Comparison of ENCODE assay signal across 8 mouse cellular contexts in genomic region chr7:100862828-100863638, GRCm38 (mm10). TPM values are rescaled to one million over a fixed set of nuclear protein-coding genes. Genes with fewer than 3 reads are reported as not detected.
DNase-seq lines count a peak whose midpoint lies in the region; ATAC-seq lines count a peak whose summit lies in the region.

Relt (minus strand) TSS chr7:100863446.

- peak within 1 kb of the TSS; percentile 99 for H3K4me2 ChIP-seq in intestine, embryonic 14.5 days (ENCODE audit: low read length)

- H3K9me3 ChIP-seq in intestine, embryonic 14.5 days (ENCODE audit: control insufficient read depth, low read length), result no peaks in the 10 kb centered on the region

- WGBS in intestine, embryonic 14.5 days, result under 1% methylated on average over 90 of the region's 91 CpGs

- peak; percentile 91 for ATAC-seq in intestine, embryonic 14.5 days (replicated peaks; ENCODE audit: low FRiP score, low TSS enrichment, low read depth)
- ATAC-seq in megakaryocyte-erythroid progenitor cell, adult 5-6 weeks (replicated peaks; ENCODE audit: low FRiP score, low TSS enrichment, poor library complexity, severe bottlenecking), result peak; percentile 85

- no peaks in the 10 kb centered on the region for H3K36me3 ChIP-seq in intestine, embryonic 14.5 days (ENCODE audit: control insufficient read depth, insufficient read depth, low read length)

- no peaks in the 10 kb centered on the region for H3K4me1 ChIP-seq in intestine, embryonic 14.5 days (replicated peaks; ENCODE audit: control insufficient read depth, insufficient read depth, low read length)

- H3K4me3 ChIP-seq in intestine, embryonic 14.5 days (ENCODE audit: low read depth, low read length), result peak within 1 kb of the TSS; percentile 68

- peak within 1 kb of the TSS; percentile 47; the same call in 1 of the 2 replicates for H3K27ac ChIP-seq in intestine, embryonic 14.5 days (ENCODE audit: low read depth)

- peak within 1 kb of the TSS; percentile 60 for H3K9ac ChIP-seq in intestine, embryonic 14.5 days (ENCODE audit: low read length)

- H3K27me3 ChIP-seq in intestine, embryonic 14.5 days (replicated peaks; ENCODE audit: control insufficient read depth, insufficient read depth, low read length), result no peaks in the 10 kb centered on the region

- intact Hi-C loops in left cerebral cortex, postnatal 14 days (cut with DNase I), result loop anchor here (10.0 kb wide), 2 partner anchors 178 to 338 kb away; no protein-coding TSS in a partner anchor

- peak; percentile 95 for DNase-seq in adrenal gland, adult 2 months
- DNase-seq in embryo, embryonic 11 days, result peak; percentile 98
- peak; percentile 93 for DNase-seq in gastrocnemius, postnatal 25 days
- peak; percentile 99 for DNase-seq in intestine, embryonic 14.5 days (ENCODE audit: low spot score)
- DNase-seq in left cerebral cortex, postnatal 14 days (ENCODE audit: low spot score in 2 of 2), result peak; percentile 90 to 91
- DNase-seq in right cerebral cortex, postnatal 14 days, result peak; percentile 88
- DNase-seq in urinary bladder, postnatal 25 days (ENCODE audit: low spot score), result peak; percentile 92

RNA-seq across cellular contexts. Expression of gene Relt, which starts in this region (rescaled TPM):
- 1 to 10 TPM; 1.3 to 2.5 TPM for total RNA-seq in adrenal gland, adult 2 months (2021)
- 4.5 and 4.6 TPM in 2 replicates for polyA plus RNA-seq in adrenal gland, adult 2 months (2012; rRNA removed)
- total RNA-seq in gastrocnemius, postnatal 25 days (2021), result 10 to 100 TPM; 11.3 to 13.4 TPM
- 1.9 and 2.0 TPM in 2 replicates for polyA plus RNA-seq in intestine, embryonic 14.5 days (2014; fragmentation: Nextera tagmentation; extraction: Ambion mirVana)
- 10 to 100 TPM in 1 of 2 experiments, 1 to 10 TPM in 1; 9.7 to 10.6 TPM for total RNA-seq in left cerebral cortex, postnatal 14 days (2021)
- total RNA-seq in megakaryocyte-erythroid progenitor cell, adult 5-6 weeks (2014; fragmentation: Nextera tagmentation), result 8.0 and 10.9 TPM in 2 replicates
- total RNA-seq in megakaryocyte-erythroid progenitor cell, adult 5-6 weeks (2017), result 5.2 and 6.4 TPM in 2 replicates

Comparison
In these comparisons a context has a peak if more than half of its experiments do, and no peak if none do; other contexts are left out.
1. Peak in every context shown above with its lines: DNase-seq, ATAC-seq, H3K4me3 ChIP-seq and H3K27ac ChIP-seq.